Mouse (Mus musculus): ENCODE data around the gene Samd8.

Gene Samd8

GRCm38 (mm10) chr14:21750008-21750880 is at the start of gene Samd8:
TSS of gene Samd8 (plus strand) at chr14:21750531.
- in situ Hi-C loops (cut with MboI; ENCODE audit: low pct_unique_long_range_greater_than_20kb in 1 of 2, low sequenced_read_pairs in 2 of 2, unreplicated experiment in 1 of 2): no loop called here

GRCm38 (mm10) chr14:21702691-21703090 is 47.6 kb upstream of the Samd8 start:
- in situ Hi-C loops (cut with MboI; ENCODE audit: low pct_unique_long_range_greater_than_20kb in 1 of 2, low sequenced_read_pairs in 2 of 2, unreplicated experiment in 1 of 2): no loop called here

GRCm38 (mm10) chr14:21703255-21703654 is 47.1 kb upstream of the Samd8 start:
- in situ Hi-C loops (cut with MboI; ENCODE audit: low pct_unique_long_range_greater_than_20kb in 1 of 2, low sequenced_read_pairs in 2 of 2, unreplicated experiment in 1 of 2): no loop called here

- in situ Hi-C loops (cut with MboI; ENCODE audit: low pct_unique_long_range_greater_than_20kb in 1 of 2, low sequenced_read_pairs in 2 of 2, unreplicated experiment in 1 of 2): no loop called here
These were observed 44.9 kb upstream of the Samd8 start for GRCm38 (mm10) chr14:21705462-21705861.

- in situ Hi-C loops (cut with MboI; ENCODE audit: low pct_unique_long_range_greater_than_20kb in 1 of 2, low sequenced_read_pairs in 2 of 2, unreplicated experiment in 1 of 2): no loop called here
These were observed 43.4 kb upstream of the Samd8 start for GRCm38 (mm10) chr14:21706759-21707571.

- in situ Hi-C loops (cut with MboI; ENCODE audit: low pct_unique_long_range_greater_than_20kb in 1 of 2, low sequenced_read_pairs in 2 of 2, unreplicated experiment in 1 of 2): no loop called here
These were observed 40.8 kb upstream of the Samd8 start for GRCm38 (mm10) chr14:21709545-21709944.

GRCm38 (mm10) chr14:21711231-21711630 is 39.1 kb upstream of the Samd8 start:
- in situ Hi-C loops (cut with MboI; ENCODE audit: low pct_unique_long_range_greater_than_20kb in 1 of 2, low sequenced_read_pairs in 2 of 2, unreplicated experiment in 1 of 2): no loop called here

- in situ Hi-C loops (cut with MboI; ENCODE audit: low pct_unique_long_range_greater_than_20kb in 1 of 2, low sequenced_read_pairs in 2 of 2, unreplicated experiment in 1 of 2): no loop called here
These were observed 35.8 kb upstream of the Samd8 start, which contains the start of gene Dupd1 for GRCm38 (mm10) chr14:21714486-21714885. TSS of gene Dupd1 (minus strand) at chr14:21714576.

GRCm38 (mm10) chr14:21719646-21720383 is 30.5 kb upstream of the Samd8 start:
- in situ Hi-C loops (cut with MboI; ENCODE audit: low pct_unique_long_range_greater_than_20kb in 1 of 2, low sequenced_read_pairs in 2 of 2, unreplicated experiment in 1 of 2): no loop called here

GRCm38 (mm10) chr14:21720430-21721205 is 29.7 kb upstream of the Samd8 start:
- in situ Hi-C loops (cut with MboI; ENCODE audit: low pct_unique_long_range_greater_than_20kb in 1 of 2, low sequenced_read_pairs in 2 of 2, unreplicated experiment in 1 of 2): no loop called here

GRCm38 (mm10) chr14:21722021-21722698 is 28.2 kb upstream of the Samd8 start:
- in situ Hi-C loops (cut with MboI; ENCODE audit: low pct_unique_long_range_greater_than_20kb in 1 of 2, low sequenced_read_pairs in 2 of 2, unreplicated experiment in 1 of 2): no loop called here

- in situ Hi-C loops (cut with MboI; ENCODE audit: low pct_unique_long_range_greater_than_20kb in 1 of 2, low sequenced_read_pairs in 2 of 2, unreplicated experiment in 1 of 2): loop anchor here (25.0 kb wide), 3 partner anchors 292 to 592 kb away; no protein-coding TSS in a partner anchor
These were observed 21.1 kb upstream of the Samd8 start for GRCm38 (mm10) chr14:21729031-21729732.

GRCm38 (mm10) chr14:21729936-21730335 is 20.4 kb upstream of the Samd8 start:
- in situ Hi-C loops (cut with MboI; ENCODE audit: low pct_unique_long_range_greater_than_20kb in 1 of 2, low sequenced_read_pairs in 2 of 2, unreplicated experiment in 1 of 2): loop anchor here (5.0 to 25.0 kb wide), 5 partner anchors 38 to 593 kb away; no protein-coding TSS in a partner anchor

GRCm38 (mm10) chr14:21733131-21733905 is 17.0 kb upstream of the Samd8 start:
- in situ Hi-C loops (cut with MboI; ENCODE audit: low pct_unique_long_range_greater_than_20kb in 1 of 2, low sequenced_read_pairs in 2 of 2, unreplicated experiment in 1 of 2): loop anchor here (5.0 to 25.0 kb wide), 5 partner anchors 41 to 596 kb away; no protein-coding TSS in a partner anchor

- in situ Hi-C loops (cut with MboI; ENCODE audit: low pct_unique_long_range_greater_than_20kb in 1 of 2, low sequenced_read_pairs in 2 of 2, unreplicated experiment in 1 of 2): loop anchor here (25.0 kb wide), 3 partner anchors 303 to 603 kb away; no protein-coding TSS in a partner anchor
These were observed 10.0 kb upstream of the Samd8 start for GRCm38 (mm10) chr14:21740345-21740744.

- in situ Hi-C loops (cut with MboI; ENCODE audit: low pct_unique_long_range_greater_than_20kb in 1 of 2, low sequenced_read_pairs in 2 of 2, unreplicated experiment in 1 of 2): loop anchor here (25.0 kb wide), 3 partner anchors 304 to 604 kb away; no protein-coding TSS in a partner anchor
These were observed 9.0 kb upstream of the Samd8 start for GRCm38 (mm10) chr14:21741314-21741713.

All from mouse embryonic stem cell (cell line).